Comparison of ENCODE assay signal across 8 mouse cellular contexts in genomic region chr14:19977271-19978024, GRCm38 (mm10). TPM values are rescaled to one million over a fixed set of nuclear protein-coding genes. Genes with fewer than 3 reads are reported as not detected.
DNase-seq lines count a peak whose midpoint lies in the region; ATAC-seq lines count a peak whose summit lies in the region.

Gng2 (minus strand) TSS chr14:19977627.

- H3K27me3 ChIP-seq in heart, embryonic 15.5 days: no peaks in the 10 kb centered on the region
- no peaks in the 10 kb centered on the region for H3K27me3 ChIP-seq in midbrain, embryonic 16.5 days (ENCODE audit: control insufficient read depth, insufficient read depth, low read depth, low read length)

- 13% methylated on average over 15 of the region's 15 CpGs for WGBS in heart, embryonic 15.5 days
- WGBS in midbrain, embryonic 16.5 days: 6% methylated on average over 15 of the region's 15 CpGs

- H3K4me3 ChIP-seq in heart, embryonic 15.5 days: peak within 1 kb of the TSS; percentile 59
- H3K4me3 ChIP-seq in midbrain, embryonic 16.5 days (ENCODE audit: low read depth, low read length): peak within 1 kb of the TSS; percentile 70

- peak within 1 kb of the TSS; percentile 80 for H3K27ac ChIP-seq in heart, embryonic 15.5 days
- H3K27ac ChIP-seq in midbrain, embryonic 16.5 days (ENCODE audit: low read length): peak within 1 kb of the TSS; percentile 96

- peak within 1 kb of the TSS; percentile 88 for H3K4me2 ChIP-seq in heart, embryonic 15.5 days
- H3K4me2 ChIP-seq in midbrain, embryonic 16.5 days (ENCODE audit: low read length): peak within 1 kb of the TSS; percentile 59

- H3K36me3 ChIP-seq in heart, embryonic 15.5 days: no peaks in the 10 kb centered on the region
- no peaks in the 10 kb centered on the region for H3K36me3 ChIP-seq in midbrain, embryonic 16.5 days (ENCODE audit: control insufficient read depth, insufficient read depth, low read length)

- H3K4me1 ChIP-seq in heart, embryonic 15.5 days (replicated peaks): peaks cover 20% of the 10 kb centered on the region
- peaks cover 30% of the 10 kb centered on the region for H3K4me1 ChIP-seq in midbrain, embryonic 16.5 days (ENCODE audit: control insufficient read depth, insufficient read depth, low read length)

- H3K9ac ChIP-seq in heart, embryonic 15.5 days: peak within 1 kb of the TSS; percentile 71
- H3K9ac ChIP-seq in midbrain, embryonic 16.5 days (ENCODE audit: low read depth, low read length): peak within 1 kb of the TSS; percentile 90

- peak; percentile 51 for DNase-seq in embryo, embryonic 11 days
- DNase-seq in embryo, embryonic 10 days (ENCODE audit: low spot score): no peak
- DNase-seq in thymus, postnatal 0 days (ENCODE audit: low spot score): no peak
- no peak for DNase-seq in thymus, postnatal 25 days
- no peak for DNase-seq in left cerebral cortex, adult 8-10 months (ENCODE audit: low spot score in 2 of 2)
- DNase-seq in spleen, adult 18-20 months: no peak

- no peaks in the 10 kb centered on the region for H3K9me3 ChIP-seq in heart, embryonic 15.5 days (replicated peaks)
- H3K9me3 ChIP-seq in midbrain, embryonic 16.5 days (replicated peaks; ENCODE audit: control insufficient read depth, low read length, poor library complexity, severe bottlenecking): no peaks in the 10 kb centered on the region

- 0 out of 2 replicates have a peak, but pooled peaks have one; percentile 3 for ATAC-seq in heart, embryonic 15.5 days (replicated peaks; ENCODE audit: insufficient number of reproducible peaks, insufficient read depth, low FRiP score, low read depth)
- peak; percentile 29; the same call in 1 of the 2 replicates for ATAC-seq in midbrain, embryonic 16.5 days

RNA-seq across cellular contexts. Expression of gene Gng2, which starts in this region (rescaled TPM):
- polyA plus RNA-seq in thymus, postnatal 0 days (2015; fragmentation: Nextera tagmentation; extraction: Ambion mirVana): 28.0 and 34.2 TPM in 2 replicates
- polyA plus RNA-seq in heart, embryonic 15.5 days (2015; fragmentation: Nextera tagmentation; extraction: Ambion mirVana): 53.4 and 54.8 TPM in 2 replicates
- total RNA-seq in left cerebral cortex, adult 8-10 months (2022): 100 to 1,000 TPM; 175 to 217 (median 197) TPM
- polyA plus RNA-seq in midbrain, embryonic 16.5 days (2015; fragmentation: Nextera tagmentation; extraction: Ambion mirVana): 479 and 480 TPM in 2 replicates
